Comparison of ENCODE assay signal across 18 mouse cellular contexts in the genomic region with DNA sequence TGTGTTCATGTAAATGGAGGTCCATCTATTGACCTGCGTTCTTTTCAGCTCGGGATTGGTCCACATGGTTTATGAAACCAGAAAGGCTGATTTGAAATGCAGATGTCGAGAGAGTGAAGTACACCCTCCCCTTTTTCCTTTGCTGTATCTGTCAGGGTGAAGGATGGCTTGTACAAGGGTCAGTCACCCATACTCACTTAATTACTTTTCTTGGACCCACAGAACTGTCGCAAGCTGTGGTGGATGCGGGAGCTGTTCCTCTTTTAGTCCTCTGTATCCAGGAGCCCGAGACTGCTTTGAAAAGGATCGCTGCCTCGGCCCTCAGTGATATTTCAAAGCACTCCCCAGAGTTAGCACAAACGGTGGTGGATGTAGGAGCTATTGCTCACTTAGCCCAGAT. TPM values are rescaled to one million over a fixed set of nuclear protein-coding genes. Genes with fewer than 3 reads are reported as not detected.
DNase-seq lines count a peak whose midpoint lies in the region; ATAC-seq and TF ChIP-seq lines count a peak whose summit lies in the region.
"Had no signal": no experiment of that assay in that cellular context is flagged by ENCODE, and none has a peak within 500 bp of the region (broad histone marks: within the 10 kb centered on the region; RNA-seq: fewer than 3 reads in every experiment).

No protein-coding gene starts in this region.

- ATAC-seq in kidney, postnatal 0 days (replicated peaks; ENCODE audit: low FRiP score, low read depth) = no peak
- no peak for ATAC-seq in forebrain, postnatal 0 days
- ATAC-seq in midbrain, embryonic 13.5 days = peak; percentile 68

- WGBS in kidney, postnatal 0 days = 15% methylated on average over 9 of the region's 9 CpGs
- WGBS in kidney, adult 2 months = 22% methylated on average over 9 of the region's 9 CpGs
- 15% methylated on average over 9 of the region's 9 CpGs for WGBS in forebrain, postnatal 0 days
- WGBS in midbrain, embryonic 13.5 days = 10% methylated on average over 9 of the region's 9 CpGs

- no peaks in the 10 kb centered on the region for H3K36me3 ChIP-seq in kidney, postnatal 0 days (ENCODE audit: insufficient read depth, low read length)
- no peaks in the 10 kb centered on the region for H3K36me3 ChIP-seq in kidney, adult 2 months (ENCODE audit: control insufficient read depth, insufficient read depth, low read length)
- H3K36me3 ChIP-seq in forebrain, postnatal 0 days (ENCODE audit: insufficient read depth) = no peaks in the 10 kb centered on the region
- no peaks in the 10 kb centered on the region for H3K36me3 ChIP-seq in midbrain, embryonic 13.5 days
- H3K36me3 ChIP-seq: G1E; heart, embryonic 13.5 days; lung, embryonic 15.5 days had no signal

- no peaks in the 10 kb centered on the region for H3K4me1 ChIP-seq in kidney, postnatal 0 days (replicated peaks; ENCODE audit: insufficient read depth, low read length)
- H3K4me1 ChIP-seq in kidney, adult 2 months (ENCODE audit: control insufficient read depth, insufficient read depth, low read length) = no peaks in the 10 kb centered on the region
- no peaks in the 10 kb centered on the region for H3K4me1 ChIP-seq in forebrain, postnatal 0 days (ENCODE audit: insufficient read depth)
- H3K4me1 ChIP-seq in midbrain, embryonic 13.5 days (replicated peaks) = peaks cover 16% of the 10 kb centered on the region; the same call in 1 of the 2 replicates
- H3K4me1 ChIP-seq: lung, embryonic 15.5 days had no signal

- H3K27ac ChIP-seq in kidney, postnatal 0 days = no peak overlapping the region
- H3K27ac ChIP-seq in kidney, adult 2 months (ENCODE audit: insufficient read depth, low read depth, low read length) = no peak overlapping the region
- H3K27ac ChIP-seq in forebrain, postnatal 0 days (ENCODE audit: low read depth, low read length) = no peak overlapping the region
- H3K27ac ChIP-seq in midbrain, embryonic 13.5 days = no peak overlapping the region
- H3K27ac ChIP-seq: heart, embryonic 13.5 days; lung, embryonic 15.5 days had no signal

- TF ChIP-seq CTCF in kidney, postnatal 0 days (IDR thresholded peaks at IDR 0.05; ENCODE audit: low read depth) = no peak
- TF ChIP-seq CTCF in kidney, adult 2 months (conservative IDR thresholded peaks at IDR 0.05; ENCODE audit: insufficient read depth, insufficient read length, low read depth, low read length) = no peak
- no peak for TF ChIP-seq CTCF in forebrain, postnatal 0 days (IDR thresholded peaks at IDR 0.05; ENCODE audit: low read depth)

- TF ChIP-seq POLR2A in kidney, adult 2 months (IDR thresholded peaks at IDR 0.05; ENCODE audit: low read depth, low read length) = no peak

- H3K4me3 ChIP-seq in kidney, postnatal 0 days (replicated peaks; ENCODE audit: low read depth, low read length) = no peak overlapping the region
- H3K4me3 ChIP-seq in kidney, adult 2 months (ENCODE audit: insufficient read depth, low read depth, low read length) = no peak overlapping the region
- H3K4me3 ChIP-seq in forebrain, postnatal 0 days (ENCODE audit: low read depth, low read length) = no peak overlapping the region
- H3K4me3 ChIP-seq in midbrain, embryonic 13.5 days (replicated peaks) = no peak overlapping the region
- H3K4me3 ChIP-seq: heart, embryonic 13.5 days; lung, embryonic 15.5 days; megakaryocyte, embryonic 14.5 days had no signal

- H3K4me2 ChIP-seq in kidney, postnatal 0 days (ENCODE audit: low read length) = no peak overlapping the region; the same call in 1 of the 2 replicates
- H3K4me2 ChIP-seq in forebrain, postnatal 0 days (ENCODE audit: low read depth) = no peak overlapping the region
- H3K4me2 ChIP-seq in midbrain, embryonic 13.5 days (replicated peaks) = 0 out of 2 replicates have a peak overlapping the region, but pooled peaks have one; percentile 7
- H3K4me2 ChIP-seq: heart, embryonic 13.5 days; lung, embryonic 15.5 days had no signal

- no peaks in the 10 kb centered on the region for H3K27me3 ChIP-seq in kidney, postnatal 0 days (ENCODE audit: insufficient read depth, low read length)
- no peaks in the 10 kb centered on the region; the same call in 1 of the 2 replicates for H3K27me3 ChIP-seq in kidney, adult 2 months (replicated peaks; ENCODE audit: control insufficient read depth, insufficient read depth, low read length)
- peaks cover 5% of the 10 kb centered on the region; the same call in 1 of the 2 replicates for H3K27me3 ChIP-seq in forebrain, postnatal 0 days (ENCODE audit: insufficient read depth, low read length)
- 0 out of 2 replicates have a peak, but pooled peaks cover 4% of the 10 kb centered on the region for H3K27me3 ChIP-seq in midbrain, embryonic 13.5 days
- H3K27me3 ChIP-seq: heart, embryonic 13.5 days; lung, embryonic 15.5 days had no signal

- H3K9ac ChIP-seq in kidney, postnatal 0 days (ENCODE audit: low read depth, low read length) = no peak overlapping the region
- no peak overlapping the region for H3K9ac ChIP-seq in forebrain, postnatal 0 days
- no peak overlapping the region for H3K9ac ChIP-seq in midbrain, embryonic 13.5 days (replicated peaks)
- H3K9ac ChIP-seq: heart, embryonic 13.5 days; lung, embryonic 15.5 days had no signal

- DNase-seq in kidney, postnatal 0 days (ENCODE audit: low spot score) = peak; percentile 61
- no peak for DNase-seq in kidney, adult 2 months
- peak; percentile 0 for DNase-seq in forebrain, postnatal 0 days
- DNase-seq in retina, embryonic 14.5 days (ENCODE audit: low spot score) = peak; percentile 30
- no peak for DNase-seq in cerebellum, adult 18-20 months
- DNase-seq in adipocyte (ENCODE audit: low spot score) = no peak
- no peak for DNase-seq in kidney, adult 11 months
- DNase-seq: cerebellum, adult 11-12 months; gastrocnemius, postnatal 14 days; layer of hippocampus, adult 9-11 months had no signal

- H3K9me3 ChIP-seq in kidney, postnatal 0 days (replicated peaks; ENCODE audit: low read length) = no peaks in the 10 kb centered on the region
- no peaks in the 10 kb centered on the region for H3K9me3 ChIP-seq in forebrain, postnatal 0 days (ENCODE audit: low read length)
- H3K9me3 ChIP-seq in midbrain, embryonic 13.5 days = no peaks in the 10 kb centered on the region
- H3K9me3 ChIP-seq: G1E; heart, embryonic 13.5 days; lung, embryonic 15.5 days; megakaryocyte, embryonic 14.5 days had no signal

RNA-seq across cellular contexts. Expression of a gene that starts 37.9 kb away (rescaled TPM):
- polyA plus RNA-seq in kidney, postnatal 0 days (2015; fragmentation: Nextera tagmentation; extraction: Ambion mirVana) = 0.15 and 0.18 TPM in 2 replicates
- polyA plus RNA-seq in kidney, adult 2 months (2012; rRNA removed) = 0.14 and 0.27 TPM in 2 replicates
- not detected in 2 replicates for total RNA-seq in forebrain, postnatal 0 days (2014; rRNA removed)
- 0.06 and 0.21 TPM in 2 replicates for polyA plus RNA-seq in forebrain, postnatal 0 days (2015; fragmentation: Nextera tagmentation; extraction: Ambion mirVana)
- 0.24 and 0.28 TPM in 2 replicates for polyA plus RNA-seq in midbrain, embryonic 13.5 days (2015; fragmentation: Nextera tagmentation; extraction: Ambion mirVana)
- total RNA-seq: liver, adult 2 months had no signal
- polyA plus RNA-seq: heart, embryonic 13.5 days; kidney, embryonic 16.5 days; liver, adult 2 months; thymus, postnatal 0 days had no signal

RNA-seq across cellular contexts. Expression of a gene that starts 54.9 kb away (rescaled TPM):
- 29.0 and 29.2 TPM in 2 replicates for polyA plus RNA-seq in kidney, postnatal 0 days (2015; fragmentation: Nextera tagmentation; extraction: Ambion mirVana)
- polyA plus RNA-seq in kidney, adult 2 months (2012; rRNA removed) = 16.1 and 17.4 TPM in 2 replicates
- 92.2 and 94.7 TPM in 2 replicates for total RNA-seq in forebrain, postnatal 0 days (2014; rRNA removed)
- 17.4 and 21.4 TPM in 2 replicates for polyA plus RNA-seq in forebrain, postnatal 0 days (2015; fragmentation: Nextera tagmentation; extraction: Ambion mirVana)
- 33.9 and 34.2 TPM in 2 replicates for polyA plus RNA-seq in midbrain, embryonic 13.5 days (2015; fragmentation: Nextera tagmentation; extraction: Ambion mirVana)

RNA-seq across cellular contexts. Expression of a gene that starts 59.5 kb away (rescaled TPM):
- polyA plus RNA-seq in kidney, postnatal 0 days (2015; fragmentation: Nextera tagmentation; extraction: Ambion mirVana) = 281 and 292 TPM in 2 replicates
- polyA plus RNA-seq in kidney, adult 2 months (2012; rRNA removed) = 68.1 and 83.2 TPM in 2 replicates
- 164 and 184 TPM in 2 replicates for total RNA-seq in forebrain, postnatal 0 days (2014; rRNA removed)
- polyA plus RNA-seq in forebrain, postnatal 0 days (2015; fragmentation: Nextera tagmentation; extraction: Ambion mirVana) = 256 and 334 TPM in 2 replicates
- 189 and 191 TPM in 2 replicates for polyA plus RNA-seq in midbrain, embryonic 13.5 days (2015; fragmentation: Nextera tagmentation; extraction: Ambion mirVana)

Comparison
In these comparisons a context has a peak if more than half of its experiments do, and no peak if none do; other contexts are left out.
1. DNase-seq: peak in kidney, postnatal 0 days (single experiment), forebrain, postnatal 0 days (single experiment) and retina, embryonic 14.5 days (single experiment); none in kidney, adult 2 months (single experiment), cerebellum, adult 18-20 months (0 of 2), adipocyte (single experiment) and kidney, adult 11 months (single experiment).